Mouse (Mus musculus) myocyte (in vitro differentiated cells): ENCODE data around the gene Kremen1. TPM values are rescaled to one million over a fixed set of nuclear protein-coding genes. Genes with fewer than 3 reads are reported as not detected.

Experiments
- H3K27me3 ChIP-seq: one replicate; pipeline ENCODE4 v1.6.1; 2011; ENCODE audit not compliant: control insufficient read depth, insufficient read depth, insufficient read length
- H3K36me3 ChIP-seq: one replicate; pipeline ENCODE4 v1.6.1; 2011; ENCODE audit not compliant: control insufficient read depth, insufficient read depth
- H3K4me2 ChIP-seq: one replicate; pipeline ENCODE4 v1.6.1; 2011; ENCODE audit warnings: low read depth, control low read depth
- H3K4me3 ChIP-seq: one replicate; pipeline ENCODE4 v1.5.1; 2011; ENCODE audit warnings: mild to moderate bottlenecking, control low read depth, moderate library complexity
- H3K79me2 ChIP-seq: one replicate; pipeline ENCODE4 v1.6.1; 2011; ENCODE audit not compliant: control insufficient read depth, insufficient read depth
- H3ac ChIP-seq: one replicate; pipeline ENCODE4 v1.6.1; 2011; ENCODE audit not compliant: control insufficient read depth, insufficient read length
- CEBPB ChIP-seq: IDR thresholded peaks from 2 replicates; pipeline ENCODE4 v1.6.1; 2011; ENCODE audit warnings: mild to moderate bottlenecking, moderate library complexity; ENCODE audit not compliant: poor library complexity, insufficient read depth, severe bottlenecking
- E2F4 ChIP-seq: IDR thresholded peaks from one replicate; pipeline ENCODE4 v1.6.1; 2011; ENCODE audit warnings: mild to moderate bottlenecking, control low read depth, moderate library complexity; ENCODE audit not compliant: insufficient read depth
- MAX ChIP-seq: IDR thresholded peaks from one replicate; pipeline ENCODE4 v1.6.1; 2011; ENCODE audit warnings: low read depth, mild to moderate bottlenecking, control low read depth
- MYOD1 ChIP-seq, 3 experiments: IDR thresholded peaks; one replicate each; pipeline ENCODE4 v1.6.1; 2011; ENCODE audit warnings: control low read depth in 2 of 3, low read depth in 2 of 3, mild to moderate bottlenecking in 2 of 3, moderate library complexity in 1 of 3; ENCODE audit not compliant: insufficient read length in 2 of 3, control insufficient read depth in 1 of 3
- MYOG ChIP-seq, 3 experiments: IDR thresholded peaks; one replicate each; pipeline ENCODE4 v1.6.1; 2011; ENCODE audit warnings: control low read depth in 2 of 3, low read depth in 2 of 3, mild to moderate bottlenecking in 2 of 3; ENCODE audit not compliant: insufficient read length in 2 of 3, control insufficient read depth in 1 of 3, insufficient read depth in 1 of 3
- POLR2A ChIP-seq: IDR thresholded peaks from one replicate; pipeline ENCODE4 v1.6.1; 2011; ENCODE audit warnings: low read depth, mild to moderate bottlenecking, control low read depth, moderate library complexity; ENCODE audit not compliant: insufficient read length
- POLR2AphosphoS2 ChIP-seq: IDR thresholded peaks from one replicate; pipeline ENCODE4 v1.6.1; 2011; ENCODE audit warnings: low read depth, control low read depth; ENCODE audit not compliant: insufficient read length
- REST ChIP-seq: IDR thresholded peaks from one replicate; pipeline ENCODE4 v1.6.1; 2011; ENCODE audit warnings: mild to moderate bottlenecking, control low read depth, moderate library complexity; ENCODE audit not compliant: insufficient read depth, insufficient read length
- SRF ChIP-seq: IDR thresholded peaks from one replicate; pipeline ENCODE4 v1.6.1; 2011; ENCODE audit warnings: low read depth; ENCODE audit not compliant: control insufficient read depth, insufficient read length
- TCF12 ChIP-seq: IDR thresholded peaks from one replicate; pipeline ENCODE4 v1.6.1; 2011; ENCODE audit warnings: mild to moderate bottlenecking, control low read depth; ENCODE audit not compliant: poor library complexity, insufficient read depth, severe bottlenecking
- TCF3 ChIP-seq: IDR thresholded peaks from one replicate; pipeline ENCODE4 v1.6.1; 2011; ENCODE audit warnings: low read depth, control low read depth; ENCODE audit not compliant: insufficient read length
- USF1 ChIP-seq: IDR thresholded peaks from one replicate; pipeline ENCODE4 v1.6.1; 2011; ENCODE audit warnings: low read depth, mild to moderate bottlenecking, control low read depth, moderate library complexity
- polyA plus RNA-seq: library from polyadenylated mRNA; unstranded; fragments of >200 nt; fragmentation: generic; extraction: Trizol; gene quantifications from one replicate; pipeline ENCODE4 v1.2.1, GENCODE M21; 2012; ENCODE audit warnings: missing spikeins

The Kremen1 gene
- polyA plus RNA-seq, 1 experiment = 79.3 TPM

DNA sequence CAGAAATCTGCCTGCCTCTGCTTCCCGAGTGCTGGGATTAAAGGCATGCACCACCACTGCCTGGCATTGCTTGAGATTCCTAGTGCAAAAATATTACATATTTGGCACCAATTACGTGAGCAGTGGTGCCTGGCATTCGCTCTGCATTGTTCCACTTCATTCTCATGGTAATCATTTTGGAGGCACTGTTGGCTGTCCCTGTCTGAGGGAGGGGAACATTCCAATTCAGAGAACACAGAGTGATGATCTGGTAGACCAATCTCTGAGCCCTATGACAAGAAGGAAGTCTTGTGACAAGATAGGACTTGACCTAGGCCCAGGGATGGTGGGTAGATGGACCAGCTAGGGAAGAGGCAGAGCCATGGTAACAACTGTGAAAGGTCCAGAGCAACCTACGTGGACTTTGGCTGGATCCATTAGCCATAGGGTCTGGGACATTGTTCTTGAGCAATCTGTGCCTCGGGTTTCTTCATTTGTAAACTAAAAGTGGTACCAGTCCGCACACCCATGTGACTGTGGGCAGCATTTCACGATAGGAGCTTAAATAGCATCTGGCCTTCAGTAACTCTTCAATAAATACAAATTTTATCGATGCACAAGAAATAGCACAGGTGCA is 8.6 kb upstream of the Kremen1 start:
- Histone ChIP-seq H3ac (no peak overlapping the region), H3K27me3 (no peaks in the 10 kb centered on the region), H3K79me2 (no peaks in the 10 kb centered on the region), H3K4me3 (no peak overlapping the region), H3K36me3 (no peaks in the 10 kb centered on the region), H3K4me2 (no peak overlapping the region)
- TF ChIP-seq TCF3 (no peak), POLR2AphosphoS2 (no peak), REST (no peak), USF1 (no peak), TCF12 (no peak), CEBPB (no peak)

DNA sequence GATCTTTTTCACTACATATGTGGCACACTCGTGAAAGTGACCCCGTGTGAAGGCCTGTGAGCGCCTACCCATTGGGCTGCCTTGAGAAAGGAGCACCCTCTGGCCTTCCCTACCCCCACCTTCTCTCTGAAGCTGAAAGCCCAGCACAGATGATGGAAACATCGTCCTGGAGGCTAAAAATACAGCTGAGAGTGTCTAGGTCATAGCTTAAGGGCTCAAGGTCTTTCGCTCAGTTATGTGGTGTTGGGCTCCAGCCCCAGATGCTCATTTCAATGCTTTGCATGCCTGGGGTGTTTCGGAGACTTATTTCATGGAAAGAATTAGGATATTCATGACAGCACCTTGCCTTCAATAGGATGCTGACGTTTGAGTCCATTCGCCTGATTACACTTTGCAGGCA is 4.4 kb upstream of the Kremen1 start:
- Histone ChIP-seq H3K36me3 (no peaks in the 10 kb centered on the region), H3K4me3 (no peak overlapping the region), H3K4me2 (no peak overlapping the region), H3K79me2 (peaks cover 4% of the 10 kb centered on the region), H3ac (no peak overlapping the region), H3K27me3 (no peaks in the 10 kb centered on the region)
- TF ChIP-seq POLR2A (no peak), POLR2AphosphoS2 (no peak), E2F4 (no peak), TCF12 (no peak), CEBPB (no peak), REST (no peak)

DNA sequence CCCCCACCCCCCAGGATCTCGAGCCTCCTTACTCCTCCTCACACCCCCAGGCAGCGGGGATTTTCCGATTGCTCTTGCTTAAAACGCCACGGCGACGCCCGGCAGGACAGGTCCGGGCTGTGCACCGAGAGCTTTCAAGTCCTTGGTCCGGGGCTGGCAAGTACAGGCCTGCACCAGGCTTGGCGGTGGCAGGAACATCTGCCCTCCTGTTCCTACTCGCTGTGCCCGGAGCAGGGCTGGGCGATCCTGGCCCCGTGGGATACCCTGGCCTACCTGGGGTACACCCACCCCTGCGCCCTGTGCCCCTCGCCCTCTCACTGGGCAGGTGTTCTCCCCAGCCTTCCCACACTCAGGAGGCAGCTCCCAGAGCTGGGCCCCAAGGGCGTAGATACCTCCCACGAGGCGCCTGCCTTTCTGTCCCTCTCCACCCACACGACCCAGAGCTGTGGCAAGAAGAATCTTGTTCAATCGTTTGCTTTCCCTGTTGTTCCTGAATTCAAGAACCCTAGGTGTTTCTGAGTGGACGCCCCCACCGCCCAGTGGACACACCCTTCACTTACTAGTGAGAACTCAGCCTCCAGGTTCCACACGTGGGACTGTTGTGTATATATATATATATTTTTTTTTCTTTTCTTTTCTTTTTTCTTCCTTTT is 1.8 kb upstream of the Kremen1 start:
- H3K4me3 ChIP-seq = no peak overlapping the region
- H3K79me2 ChIP-seq = peaks cover 30% of the 10 kb centered on the region
- TF ChIP-seq MAX (no peak), MYOD1 (IDR thresholded peaks at IDR 0.05; ENCODE audit: control insufficient read depth in 1 of 3, insufficient read length in 2 of 3, low read depth in 2 of 3) (peak in 1 of 3 experiments; percentile 17), TCF12 (no peak), SRF (no peak), REST (no peak), E2F4 (no peak)
- no peak overlapping the region for H3ac ChIP-seq
- H3K27me3 ChIP-seq = no peaks in the 10 kb centered on the region
- H3K4me2 ChIP-seq = no peak overlapping the region
- H3K36me3 ChIP-seq = no peaks in the 10 kb centered on the region

- H3K27me3 ChIP-seq = no peaks in the 10 kb centered on the region
- peak overlapping the region; percentile 63 for H3ac ChIP-seq
- no peaks in the 10 kb centered on the region for H3K36me3 ChIP-seq
- TF ChIP-seq TCF3 = no peak
- peak in 1 of 3 experiments; percentile 2 for TF ChIP-seq MYOG (IDR thresholded peaks at IDR 0.05; ENCODE audit: control insufficient read depth in 1 of 3, insufficient read depth in 1 of 3, insufficient read length in 2 of 3, low read depth in 2 of 3)
- peak overlapping the region; percentile 80 for H3K4me3 ChIP-seq
- H3K4me2 ChIP-seq = peak overlapping the region; percentile 84
- peaks cover 47% of the 10 kb centered on the region for H3K79me2 ChIP-seq
These were observed 357 bp downstream of the Kremen1 start for GRCm38 (mm10) chr11:5260942-5261459.

DNA sequence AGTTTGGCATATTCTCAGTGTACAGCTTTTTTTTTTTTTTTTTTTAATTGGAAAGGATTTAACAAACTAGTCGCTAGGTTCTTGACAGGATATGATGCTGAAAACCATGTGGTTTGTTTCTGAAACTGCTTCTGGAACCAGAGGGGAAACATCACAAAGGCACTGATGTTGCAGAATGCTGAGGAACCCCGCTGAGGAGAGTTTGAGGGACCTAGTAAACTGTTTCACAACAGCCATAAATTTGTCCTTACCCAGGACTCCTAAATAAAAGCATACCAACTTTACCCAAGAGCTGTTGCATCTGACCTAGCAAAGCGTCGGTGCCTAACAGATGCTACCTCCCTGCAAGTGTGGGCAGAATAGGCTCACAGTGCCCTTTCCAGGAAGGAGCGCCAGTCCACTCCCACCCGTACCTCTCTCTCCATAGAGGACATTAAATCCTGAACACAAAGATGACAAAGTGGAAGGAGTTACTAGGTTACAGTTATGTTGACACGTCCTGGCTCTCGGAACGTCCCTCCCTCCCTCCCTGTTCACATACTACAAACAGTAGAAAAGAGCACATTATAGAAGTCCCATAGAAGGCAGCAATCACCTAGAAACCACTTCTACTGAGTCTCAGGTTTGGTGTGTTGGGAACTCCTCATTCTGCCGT is 1.3 kb downstream of the Kremen1 start:
- no peak for TF ChIP-seq TCF3
- TF ChIP-seq MYOG (IDR thresholded peaks at IDR 0.05; ENCODE audit: control insufficient read depth in 1 of 3, insufficient read depth in 1 of 3, insufficient read length in 2 of 3, low read depth in 2 of 3) = peak in 1 of 3 experiments; percentile 6
- TF ChIP-seq MYOD1 (IDR thresholded peaks at IDR 0.05; ENCODE audit: control insufficient read depth in 1 of 3, insufficient read length in 2 of 3, low read depth in 2 of 3) = peak in 1 of 3 experiments; percentile 35
- TF ChIP-seq USF1 = no peak
- Histone ChIP-seq H3K27me3 (no peaks in the 10 kb centered on the region), H3K79me2 (peaks cover 56% of the 10 kb centered on the region), H3K36me3 (no peaks in the 10 kb centered on the region), H3K4me3 (peak overlapping the region; percentile 80), H3K4me2 (peak overlapping the region; percentile 84), H3ac (peak overlapping the region; percentile 63)
